Mouse (Mus musculus): ENCODE results near the gene AI464131.

AI464131 gene

GRCm38 (mm10) chr4:41469199-41469598, 33.7 kb downstream of the AI464131 start:
- no peak for DNase-seq (ENCODE audit: low read depth)

GRCm38 (mm10) chr4:41468396-41469080, 34.3 kb downstream of the AI464131 start:
- DNase-seq (ENCODE audit: low read depth): peak; percentile 53

GRCm38 (mm10) chr4:41465287-41465665, 37.6 kb downstream of the AI464131 start:
- no peak for DNase-seq (ENCODE audit: low read depth)

GRCm38 (mm10) chr4:41464345-41465286, 38.3 kb downstream of the AI464131 start, which contains the start of the genes Kif24 and Nudt2:
Kif24 (minus strand) TSS chr4:41464887.
Nudt2 (plus strand) TSS chr4:41465151.
- DNase-seq (ENCODE audit: low read depth): peak; percentile 99

- DNase-seq (ENCODE audit: low read depth): peak; percentile 13
Measured at GRCm38 (mm10) chr4:41463051-41463738, 39.7 kb downstream of the AI464131 start.

- no peak for DNase-seq (ENCODE audit: low read depth)
Measured at GRCm38 (mm10) chr4:41460690-41461089, 42.2 kb downstream of the AI464131 start.

GRCm38 (mm10) chr4:41447595-41447994, 55.3 kb downstream of the AI464131 start:
- no peak for DNase-seq (ENCODE audit: low read depth)
